Mouse (Mus musculus): ENCODE data around the gene Cherp. TPM values are rescaled to one million over a fixed set of nuclear protein-coding genes. Genes with fewer than 3 reads are reported as not detected.

Gene Cherp
- polyA plus RNA-seq, 1 experiment from 2014 or later = 17.3 TPM

DNA sequence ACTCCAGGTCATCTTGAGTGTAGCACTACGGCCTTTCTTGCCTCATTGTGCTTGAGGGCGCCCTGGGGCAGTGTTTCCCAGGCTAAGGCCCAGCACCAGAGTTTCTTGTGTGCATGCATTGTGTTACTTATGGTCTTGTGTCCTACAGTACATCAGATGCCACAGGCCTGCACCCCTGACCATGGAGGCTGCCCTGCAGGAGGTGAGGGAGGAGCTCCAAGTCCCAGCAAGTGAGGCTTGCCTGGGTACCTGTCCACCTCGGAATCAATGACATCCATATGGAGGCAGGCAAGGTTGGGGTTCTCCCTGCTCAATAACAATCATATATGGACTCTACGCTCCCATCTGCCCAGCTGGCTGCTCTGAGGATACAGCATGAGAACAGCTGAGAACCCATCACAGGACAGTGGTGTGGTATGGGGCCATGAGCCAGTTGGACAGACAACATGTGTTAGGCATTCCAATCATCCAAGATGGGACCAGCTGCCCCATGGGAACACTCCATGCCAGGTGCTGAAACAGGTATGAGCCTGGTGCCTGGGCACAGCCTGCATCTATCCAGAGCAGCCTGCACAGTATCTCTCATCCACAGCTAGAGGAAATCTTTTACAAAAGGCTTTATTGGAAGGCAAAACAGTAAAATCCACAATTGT is 15.0 kb downstream of the Cherp start:
- no peak for ATAC-seq

GRCm38 (mm10) chr8:72458457-72458856 is 16.6 kb downstream of the Cherp start:
- DNase-seq (ENCODE audit: low spot score) (no peak), ATAC-seq (no peak)
- peaks cover 23% of the 10 kb centered on the region for H3K36me3 ChIP-seq (ENCODE audit: insufficient read depth, low read length)
- TF ChIP-seq CTCF (IDR thresholded peaks at IDR 0.05) (no peak), EP300 (IDR thresholded peaks at IDR 0.05) (no peak)
- H3K27me3 ChIP-seq (replicated peaks; ENCODE audit: insufficient read depth, low read length) = no peaks in the 10 kb centered on the region
- H3K9ac ChIP-seq (replicated peaks; ENCODE audit: low read depth) = no peak overlapping the region
- H3K9me3 ChIP-seq (ENCODE audit: low read length) = no peaks in the 10 kb centered on the region
- 83% methylated on average over 6 of the region's 6 CpGs for WGBS
- no peak overlapping the region for H3K4me2 ChIP-seq (replicated peaks; ENCODE audit: low read depth, low read length)
- no peak overlapping the region for H3K27ac ChIP-seq (ENCODE audit: low read length)
- H3K4me1 ChIP-seq (ENCODE audit: insufficient read depth, low read depth, low read length) = no peaks in the 10 kb centered on the region
- no peak overlapping the region for H3K4me3 ChIP-seq (ENCODE audit: low read depth, low read length)

More for the DNA sequence above, 15.0 kb downstream of the Cherp start:
- Histone ChIP-seq H3K4me2 (replicated peaks; ENCODE audit: low read depth, low read length) (no peak overlapping the region), H3K9me3 (ENCODE audit: low read length) (no peaks in the 10 kb centered on the region), H3K36me3 (ENCODE audit: insufficient read depth, low read length) (peaks cover 32% of the 10 kb centered on the region), H3K9ac (replicated peaks; ENCODE audit: low read depth) (no peak overlapping the region), H3K4me3 (ENCODE audit: low read depth, low read length) (no peak overlapping the region), H3K4me1 (ENCODE audit: insufficient read depth, low read depth, low read length) (no peaks in the 10 kb centered on the region), H3K27ac (ENCODE audit: low read length) (no peak overlapping the region), H3K27me3 (replicated peaks; ENCODE audit: insufficient read depth, low read length) (no peaks in the 10 kb centered on the region)
- TF ChIP-seq EP300 (IDR thresholded peaks at IDR 0.05) = no peak
- DNase-seq (ENCODE audit: low spot score) = no peak
- WGBS = 91% methylated on average over 4 of the region's 4 CpGs

- Histone ChIP-seq H3K36me3 (ENCODE audit: insufficient read depth, low read length) (peaks cover 17% of the 10 kb centered on the region), H3K9ac (replicated peaks; ENCODE audit: low read depth) (no peak overlapping the region), H3K27ac (ENCODE audit: low read length) (no peak overlapping the region), H3K4me1 (ENCODE audit: insufficient read depth, low read depth, low read length) (no peaks in the 10 kb centered on the region), H3K4me3 (ENCODE audit: low read depth, low read length) (no peak overlapping the region), H3K9me3 (ENCODE audit: low read length) (no peaks in the 10 kb centered on the region), H3K4me2 (replicated peaks; ENCODE audit: low read depth, low read length) (no peak overlapping the region), H3K27me3 (replicated peaks; ENCODE audit: insufficient read depth, low read length) (no peaks in the 10 kb centered on the region)
- DNase-seq (ENCODE audit: low spot score) (no peak), ATAC-seq (no peak)
- WGBS = 91% methylated on average over 3 of the region's 3 CpGs
- TF ChIP-seq CTCF (IDR thresholded peaks at IDR 0.05) (no peak), EP300 (IDR thresholded peaks at IDR 0.05) (no peak)
Measured at GRCm38 (mm10) chr8:72457806-72458205, 17.2 kb downstream of the Cherp start.

DNA sequence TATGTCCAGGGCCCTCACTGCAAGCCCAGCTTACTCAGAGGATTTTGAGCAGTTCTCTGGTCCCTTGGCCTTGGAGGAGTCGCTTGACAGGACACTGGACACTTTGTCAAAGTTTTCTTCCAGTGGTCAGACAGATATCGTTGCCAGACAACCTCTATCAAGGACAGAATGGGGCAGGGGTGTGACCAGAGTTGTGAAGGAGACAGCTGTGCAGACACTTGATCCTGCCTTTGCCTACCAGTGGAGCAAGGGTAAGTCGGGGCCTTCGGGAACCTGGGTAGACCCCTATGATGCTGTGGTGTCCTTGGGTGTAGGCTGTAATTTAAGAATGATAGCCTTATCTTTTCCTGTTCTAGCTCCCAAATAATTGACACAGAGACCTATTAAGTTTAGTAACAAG is 19.7 kb downstream of the Cherp start:
- Histone ChIP-seq H3K36me3 (ENCODE audit: insufficient read depth, low read length) (peaks cover 24% of the 10 kb centered on the region), H3K4me1 (ENCODE audit: insufficient read depth, low read depth, low read length) (no peaks in the 10 kb centered on the region), H3K9me3 (ENCODE audit: low read length) (no peaks in the 10 kb centered on the region), H3K27me3 (replicated peaks; ENCODE audit: insufficient read depth, low read length) (no peaks in the 10 kb centered on the region), H3K27ac (ENCODE audit: low read length) (no peak overlapping the region), H3K9ac (replicated peaks; ENCODE audit: low read depth) (no peak overlapping the region), H3K4me3 (ENCODE audit: low read depth, low read length) (no peak overlapping the region), H3K4me2 (replicated peaks; ENCODE audit: low read depth, low read length) (no peak overlapping the region)
- no peak for TF ChIP-seq EP300 (IDR thresholded peaks at IDR 0.05)
- ATAC-seq (no peak), DNase-seq (ENCODE audit: low spot score) (no peak)
- 87% methylated on average over 4 of the region's 4 CpGs for WGBS

DNA sequence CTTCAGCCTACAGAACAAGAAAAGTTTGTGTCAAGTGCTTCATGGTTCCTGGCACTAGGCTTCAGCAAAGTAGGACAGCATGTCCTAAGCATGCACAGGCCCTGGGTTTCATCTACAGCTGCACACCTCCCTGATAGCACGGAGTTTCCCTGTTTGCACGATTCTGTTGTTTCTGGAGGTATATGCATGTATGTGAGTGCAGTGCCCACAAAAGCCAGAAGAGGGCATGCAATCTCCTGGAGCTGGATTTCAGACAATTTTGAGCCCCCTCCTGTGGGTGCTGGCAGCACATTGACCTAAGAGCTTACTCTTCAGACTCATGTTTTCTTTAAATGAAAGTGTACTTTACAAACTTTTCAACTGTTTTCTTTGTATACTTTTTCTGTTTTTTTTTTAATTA is 21.1 kb downstream of the Cherp start:
- no peaks in the 10 kb centered on the region for H3K9me3 ChIP-seq (ENCODE audit: low read length)
- no peak for DNase-seq (ENCODE audit: low spot score)
- H3K4me2 ChIP-seq (replicated peaks; ENCODE audit: low read depth, low read length) = no peak overlapping the region
- no peak for TF ChIP-seq EP300 (IDR thresholded peaks at IDR 0.05)
- TF ChIP-seq CTCF (IDR thresholded peaks at IDR 0.05) = no peak
- H3K4me3 ChIP-seq (ENCODE audit: low read depth, low read length) = no peak overlapping the region
- no peak for ATAC-seq
- H3K9ac ChIP-seq (replicated peaks; ENCODE audit: low read depth) = no peak overlapping the region
- H3K36me3 ChIP-seq (ENCODE audit: insufficient read depth, low read length) = peaks cover 14% of the 10 kb centered on the region
- H3K27ac ChIP-seq (ENCODE audit: low read length) = no peak overlapping the region
- H3K4me1 ChIP-seq (ENCODE audit: insufficient read depth, low read depth, low read length) = no peaks in the 10 kb centered on the region
- no peaks in the 10 kb centered on the region for H3K27me3 ChIP-seq (replicated peaks; ENCODE audit: insufficient read depth, low read length)
- 98% methylated on average over 2 of the region's 2 CpGs for WGBS

DNA sequence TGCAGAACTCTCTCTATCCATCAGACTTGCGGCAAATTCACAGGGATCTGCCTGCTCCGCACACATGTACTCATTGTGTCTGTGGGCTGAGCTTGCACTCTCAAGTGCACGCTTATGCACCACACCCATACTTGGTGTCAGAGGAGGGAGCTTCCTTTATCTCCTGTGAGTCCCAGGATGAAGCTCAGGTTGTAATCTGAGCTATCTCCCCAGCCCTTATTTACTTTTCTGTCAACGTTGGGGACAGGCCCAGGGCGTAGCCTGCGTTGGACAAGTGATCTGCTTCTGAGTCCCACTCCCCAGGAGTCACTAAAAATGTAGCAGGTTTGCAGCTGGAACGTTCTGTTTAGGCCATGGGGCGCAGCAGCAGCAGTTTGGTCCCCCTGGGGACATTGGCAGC is 23.5 kb downstream of the Cherp start:
- Histone ChIP-seq H3K27ac (ENCODE audit: low read length) (no peak overlapping the region), H3K9ac (replicated peaks; ENCODE audit: low read depth) (no peak overlapping the region), H3K9me3 (ENCODE audit: low read length) (no peaks in the 10 kb centered on the region), H3K4me3 (ENCODE audit: low read depth, low read length) (no peak overlapping the region), H3K27me3 (replicated peaks; ENCODE audit: insufficient read depth, low read length) (no peaks in the 10 kb centered on the region), H3K4me2 (replicated peaks; ENCODE audit: low read depth, low read length) (no peak overlapping the region), H3K36me3 (ENCODE audit: insufficient read depth, low read length) (peaks cover 14% of the 10 kb centered on the region), H3K4me1 (ENCODE audit: insufficient read depth, low read depth, low read length) (no peaks in the 10 kb centered on the region)
- no peak for DNase-seq (ENCODE audit: low spot score)
- ATAC-seq = no peak
- no peak for TF ChIP-seq EP300 (IDR thresholded peaks at IDR 0.05)
- TF ChIP-seq CTCF (IDR thresholded peaks at IDR 0.05) = no peak
- 52% methylated on average over 8 of the region's 8 CpGs for WGBS

DNA sequence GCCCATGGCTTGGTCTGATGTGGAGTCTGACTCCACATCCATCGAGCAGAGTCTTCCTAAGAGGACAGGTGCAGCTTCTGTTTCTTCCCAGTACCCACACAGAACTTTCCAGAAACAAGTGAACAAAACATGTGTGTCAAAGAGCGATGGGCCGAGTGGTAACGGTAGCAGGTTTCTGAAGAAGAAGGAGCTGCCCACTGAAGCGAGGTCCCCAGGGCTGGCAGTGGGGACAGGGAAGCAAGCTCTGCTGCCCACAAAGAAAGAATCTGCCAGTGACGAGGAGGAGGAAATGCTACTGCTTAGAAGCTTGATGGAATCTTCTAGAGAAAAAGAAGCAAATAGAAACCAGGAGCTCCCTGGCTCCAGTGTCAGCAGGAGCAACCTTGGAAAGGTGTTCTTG is 30.0 kb downstream of the Cherp start:
- WGBS = 91% methylated on average over 6 of the region's 6 CpGs

More for the DNA sequence above, 30.0 kb downstream of the Cherp start:
- no peak for TF ChIP-seq CTCF (IDR thresholded peaks at IDR 0.05)
- no peak for TF ChIP-seq EP300 (IDR thresholded peaks at IDR 0.05)
- Histone ChIP-seq H3K4me2 (replicated peaks; ENCODE audit: low read depth, low read length) (no peak overlapping the region), H3K4me1 (ENCODE audit: insufficient read depth, low read depth, low read length) (no peaks in the 10 kb centered on the region; the same call in 1 of the 2 replicates), H3K9ac (replicated peaks; ENCODE audit: low read depth) (no peak overlapping the region), H3K4me3 (ENCODE audit: low read depth, low read length) (no peak overlapping the region), H3K27ac (ENCODE audit: low read length) (no peak overlapping the region), H3K27me3 (replicated peaks; ENCODE audit: insufficient read depth, low read length) (no peaks in the 10 kb centered on the region), H3K9me3 (ENCODE audit: low read length) (no peaks in the 10 kb centered on the region), H3K36me3 (ENCODE audit: insufficient read depth, low read length) (no peaks in the 10 kb centered on the region)
- ATAC-seq (no peak), DNase-seq (ENCODE audit: low spot score) (no peak)
